Mouse (Mus musculus) retina, adult 2 months (tissue): ENCODE results near the gene Cdk6.

ENCODE experiments used
- DNase-seq: peaks from one replicate; pipeline ENCODE4 v3.0.0-alpha.2; 2012; ENCODE audit warnings: low read depth, low spot score

Cdk6 gene

GRCm38 (mm10) chr5:3571266-3571665 lies 230.0 kb downstream of the Cdk6 start, which contains the start of gene 1700109H08Rik:
Gene 1700109H08Rik (plus strand): TSS chr5:3571566.
- DNase-seq = no peak

DNA sequence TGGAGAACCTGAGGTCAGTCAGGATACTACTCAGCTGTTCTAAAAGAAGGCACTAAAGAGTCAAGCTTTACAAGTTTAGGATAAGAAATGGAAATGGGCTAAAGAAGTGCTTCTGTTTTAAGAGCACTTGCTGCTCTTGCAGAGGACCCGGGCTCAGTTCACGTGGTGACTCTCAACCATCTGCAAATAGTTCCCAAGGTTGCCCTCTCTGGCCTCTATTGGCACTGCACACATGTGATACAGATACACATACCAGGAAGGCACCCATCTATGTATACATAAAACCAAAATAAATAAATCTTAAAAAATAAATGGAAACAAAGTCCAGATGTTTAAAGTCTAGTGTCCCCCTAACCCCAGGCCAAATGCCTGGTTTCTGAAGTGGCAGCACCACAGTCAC lies 233.5 kb downstream of the Cdk6 start:
- DNase-seq = no peak

DNA sequence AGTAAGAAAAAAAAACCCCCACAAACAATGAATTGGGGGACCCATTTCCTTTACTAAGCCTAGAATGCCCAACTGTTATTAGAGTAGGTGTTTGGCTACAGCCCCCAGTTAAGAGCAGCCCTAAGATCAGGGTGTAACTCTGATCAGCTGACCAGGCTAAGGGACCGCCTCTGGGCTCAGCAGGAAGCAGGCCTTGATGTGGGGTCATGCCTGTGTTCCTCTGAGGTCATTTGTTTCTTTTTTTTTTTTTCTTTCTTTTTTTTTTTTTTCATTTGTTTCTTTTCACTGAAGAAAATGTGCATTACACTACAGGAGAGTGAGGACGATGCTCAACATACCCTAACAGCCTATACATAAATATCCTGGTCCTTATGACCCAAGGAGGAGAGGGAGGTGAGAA lies 236.7 kb downstream of the Cdk6 start:
- no peak for DNase-seq

- no peak for DNase-seq
Observed at GRCm38 (mm10) chr5:3579066-3579465, 237.8 kb downstream of the Cdk6 start.
